Mouse (Mus musculus): ENCODE measurements around the gene Pbx4. TPM values are rescaled to one million over a fixed set of nuclear protein-coding genes. Genes with fewer than 3 reads are reported as not detected.
A peak's percentile ranks its signal among the peaks of the same experiment; 100 is the strongest.

Pbx4 gene
- polyA plus RNA-seq, 1 experiment from 2014 or later: 5.4 TPM

GRCm38 (mm10) chr8:69805491-69805890 is 26.8 kb upstream of the Pbx4 start:
- peaks cover 4% of the 10 kb centered on the region for H3K4me1 ChIP-seq (ENCODE audit: control insufficient read depth, insufficient read depth, low read length)
- H3K9ac ChIP-seq (ENCODE audit: low read length): no peak overlapping the region
- H3K4me3 ChIP-seq (ENCODE audit: low read length): no peak overlapping the region
- no peak overlapping the region for H3K27ac ChIP-seq (ENCODE audit: low read length)
- no peak overlapping the region for H3K4me2 ChIP-seq (ENCODE audit: low read depth, low read length)
- no peak for ATAC-seq (replicated peaks; ENCODE audit: extremely low read depth, insufficient read depth, low FRiP score)
- no peaks in the 10 kb centered on the region for H3K27me3 ChIP-seq (ENCODE audit: control insufficient read depth, insufficient read depth, low read length)
- peaks cover 67% of the 10 kb centered on the region for H3K36me3 ChIP-seq (ENCODE audit: control insufficient read depth, insufficient read depth)
- peaks cover 2% of the 10 kb centered on the region; the same call in 1 of the 2 replicates for H3K9me3 ChIP-seq (replicated peaks; ENCODE audit: control insufficient read depth, low read length)
- 86% methylated on average over 9 of the region's 9 CpGs for WGBS

GRCm38 (mm10) chr8:69807236-69807635 is 25.1 kb upstream of the Pbx4 start:
- Histone ChIP-seq H3K36me3 (ENCODE audit: control insufficient read depth, insufficient read depth) (peaks cover 57% of the 10 kb centered on the region), H3K27ac (ENCODE audit: low read length) (no peak overlapping the region), H3K9me3 (replicated peaks; ENCODE audit: control insufficient read depth, low read length) (peaks cover 2% of the 10 kb centered on the region; the same call in 1 of the 2 replicates), H3K27me3 (ENCODE audit: control insufficient read depth, insufficient read depth, low read length) (no peaks in the 10 kb centered on the region), H3K4me2 (ENCODE audit: low read depth, low read length) (no peak overlapping the region), H3K4me3 (ENCODE audit: low read length) (no peak overlapping the region), H3K9ac (ENCODE audit: low read length) (no peak overlapping the region), H3K4me1 (ENCODE audit: control insufficient read depth, insufficient read depth, low read length) (peaks cover 4% of the 10 kb centered on the region)
- 87% methylated on average over 5 of the region's 5 CpGs for WGBS
- ATAC-seq (replicated peaks; ENCODE audit: extremely low read depth, insufficient read depth, low FRiP score): no peak

- H3K36me3 ChIP-seq (ENCODE audit: control insufficient read depth, insufficient read depth): peaks cover 47% of the 10 kb centered on the region
- 7% methylated on average over 26 of the region's 28 CpGs for WGBS
- peaks cover 2% of the 10 kb centered on the region; the same call in 1 of the 2 replicates for H3K9me3 ChIP-seq (replicated peaks; ENCODE audit: control insufficient read depth, low read length)
- peak within 1 kb of the TSS; percentile 66 for H3K9ac ChIP-seq (ENCODE audit: low read length)
- ATAC-seq (replicated peaks; ENCODE audit: extremely low read depth, insufficient read depth, low FRiP score): peak; percentile 83
- H3K27ac ChIP-seq (ENCODE audit: low read length): no peak within 1 kb of the TSS
- no peaks in the 10 kb centered on the region for H3K27me3 ChIP-seq (ENCODE audit: control insufficient read depth, insufficient read depth, low read length)
- peaks cover 4% of the 10 kb centered on the region for H3K4me1 ChIP-seq (ENCODE audit: control insufficient read depth, insufficient read depth, low read length)
- peak within 1 kb of the TSS; percentile 60 for H3K4me3 ChIP-seq (ENCODE audit: low read length)
- peak within 1 kb of the TSS; percentile 81 for H3K4me2 ChIP-seq (ENCODE audit: low read depth, low read length)
Measured at GRCm38 (mm10) chr8:69808094-69808863, 24.0 kb upstream of the Pbx4 start, which contains the start of gene Gmip. Gene Gmip (plus strand): TSS chr8:69808679.

GRCm38 (mm10) chr8:69808864-69809403 is 23.4 kb upstream of the Pbx4 start:
- Histone ChIP-seq H3K36me3 (ENCODE audit: control insufficient read depth, insufficient read depth) (peaks cover 47% of the 10 kb centered on the region), H3K27ac (ENCODE audit: low read length) (no peak overlapping the region), H3K9ac (ENCODE audit: low read length) (peak overlapping the region; percentile 66), H3K4me2 (ENCODE audit: low read depth, low read length) (peak overlapping the region; percentile 81), H3K27me3 (ENCODE audit: control insufficient read depth, insufficient read depth, low read length) (no peaks in the 10 kb centered on the region), H3K9me3 (replicated peaks; ENCODE audit: control insufficient read depth, low read length) (peaks cover 2% of the 10 kb centered on the region; the same call in 1 of the 2 replicates), H3K4me3 (ENCODE audit: low read length) (peak overlapping the region; percentile 60), H3K4me1 (ENCODE audit: control insufficient read depth, insufficient read depth, low read length) (peaks cover 4% of the 10 kb centered on the region)
- ATAC-seq (replicated peaks; ENCODE audit: extremely low read depth, insufficient read depth, low FRiP score): peak; percentile 59
- under 1% methylated on average over 23 of the region's 23 CpGs for WGBS

- Histone ChIP-seq H3K9ac (ENCODE audit: low read length) (no peak overlapping the region), H3K9me3 (replicated peaks; ENCODE audit: control insufficient read depth, low read length) (peaks cover 2% of the 10 kb centered on the region; the same call in 1 of the 2 replicates), H3K27ac (ENCODE audit: low read length) (no peak overlapping the region), H3K4me3 (ENCODE audit: low read length) (no peak overlapping the region), H3K4me1 (ENCODE audit: control insufficient read depth, insufficient read depth, low read length) (peaks cover 4% of the 10 kb centered on the region), H3K4me2 (ENCODE audit: low read depth, low read length) (no peak overlapping the region), H3K27me3 (ENCODE audit: control insufficient read depth, insufficient read depth, low read length) (no peaks in the 10 kb centered on the region), H3K36me3 (ENCODE audit: control insufficient read depth, insufficient read depth) (peaks cover 43% of the 10 kb centered on the region)
- ATAC-seq (replicated peaks; ENCODE audit: extremely low read depth, insufficient read depth, low FRiP score): no peak
- WGBS: 49% methylated on average over 3 of the region's 3 CpGs
Measured at GRCm38 (mm10) chr8:69809820-69810219, 22.5 kb upstream of the Pbx4 start.

- Histone ChIP-seq H3K27me3 (ENCODE audit: control insufficient read depth, insufficient read depth, low read length) (no peaks in the 10 kb centered on the region), H3K4me1 (ENCODE audit: control insufficient read depth, insufficient read depth, low read length) (no peaks in the 10 kb centered on the region), H3K9me3 (replicated peaks; ENCODE audit: control insufficient read depth, low read length) (peaks cover 2% of the 10 kb centered on the region; the same call in 1 of the 2 replicates), H3K27ac (ENCODE audit: low read length) (no peak overlapping the region), H3K9ac (ENCODE audit: low read length) (no peak overlapping the region), H3K36me3 (ENCODE audit: control insufficient read depth, insufficient read depth) (peaks cover 14% of the 10 kb centered on the region), H3K4me3 (ENCODE audit: low read length) (no peak overlapping the region), H3K4me2 (ENCODE audit: low read depth, low read length) (no peak overlapping the region)
- WGBS: 89% methylated on average over 2 of the region's 2 CpGs
- no peak for ATAC-seq (replicated peaks; ENCODE audit: extremely low read depth, insufficient read depth, low FRiP score)
Measured at GRCm38 (mm10) chr8:69814881-69815280, 17.4 kb upstream of the Pbx4 start.

GRCm38 (mm10) chr8:69815396-69815795 is 16.9 kb upstream of the Pbx4 start:
- Histone ChIP-seq H3K4me3 (ENCODE audit: low read length) (no peak overlapping the region), H3K4me1 (ENCODE audit: control insufficient read depth, insufficient read depth, low read length) (no peaks in the 10 kb centered on the region), H3K4me2 (ENCODE audit: low read depth, low read length) (no peak overlapping the region), H3K27me3 (ENCODE audit: control insufficient read depth, insufficient read depth, low read length) (no peaks in the 10 kb centered on the region), H3K9me3 (replicated peaks; ENCODE audit: control insufficient read depth, low read length) (no peaks in the 10 kb centered on the region; the same call in 1 of the 2 replicates), H3K9ac (ENCODE audit: low read length) (no peak overlapping the region), H3K36me3 (ENCODE audit: control insufficient read depth, insufficient read depth) (peaks cover 14% of the 10 kb centered on the region), H3K27ac (ENCODE audit: low read length) (no peak overlapping the region)
- 87% methylated on average over 4 of the region's 4 CpGs for WGBS
- no peak for ATAC-seq (replicated peaks; ENCODE audit: extremely low read depth, insufficient read depth, low FRiP score)

- Histone ChIP-seq H3K4me1 (ENCODE audit: control insufficient read depth, insufficient read depth, low read length) (peaks cover 6% of the 10 kb centered on the region; the same call in 1 of the 2 replicates), H3K9me3 (replicated peaks; ENCODE audit: control insufficient read depth, low read length) (no peaks in the 10 kb centered on the region), H3K9ac (ENCODE audit: low read length) (no peak overlapping the region), H3K4me2 (ENCODE audit: low read depth, low read length) (no peak overlapping the region), H3K27me3 (ENCODE audit: control insufficient read depth, insufficient read depth, low read length) (no peaks in the 10 kb centered on the region), H3K36me3 (ENCODE audit: control insufficient read depth, insufficient read depth) (no peaks in the 10 kb centered on the region; the same call in 1 of the 2 replicates), H3K27ac (ENCODE audit: low read length) (no peak overlapping the region), H3K4me3 (ENCODE audit: low read length) (no peak overlapping the region)
- ATAC-seq (replicated peaks; ENCODE audit: extremely low read depth, insufficient read depth, low FRiP score): no peak
- 71% methylated on average over 9 of the region's 9 CpGs for WGBS
Measured at GRCm38 (mm10) chr8:69820466-69820865, 11.8 kb upstream of the Pbx4 start.

GRCm38 (mm10) chr8:69821971-69822385 is 10.3 kb upstream of the Pbx4 start:
- Histone ChIP-seq H3K27ac (ENCODE audit: low read length) (peak overlapping the region; percentile 4; the same call in 1 of the 2 replicates), H3K9me3 (replicated peaks; ENCODE audit: control insufficient read depth, low read length) (no peaks in the 10 kb centered on the region), H3K36me3 (ENCODE audit: control insufficient read depth, insufficient read depth) (no peaks in the 10 kb centered on the region; the same call in 1 of the 2 replicates), H3K4me1 (ENCODE audit: control insufficient read depth, insufficient read depth, low read length) (peaks cover 6% of the 10 kb centered on the region; the same call in 1 of the 2 replicates), H3K4me3 (ENCODE audit: low read length) (peak overlapping the region; percentile 65), H3K9ac (ENCODE audit: low read length) (peak overlapping the region; percentile 76), H3K4me2 (ENCODE audit: low read depth, low read length) (peak overlapping the region; percentile 94), H3K27me3 (ENCODE audit: control insufficient read depth, insufficient read depth, low read length) (no peaks in the 10 kb centered on the region)
- peak; percentile 14; the same call in 1 of the 2 replicates for ATAC-seq (replicated peaks; ENCODE audit: extremely low read depth, insufficient read depth, low FRiP score)
- WGBS: 2% methylated on average over 14 of the region's 22 CpGs

All from heart, embryonic 16.5 days (tissue).